Mouse (Mus musculus): ENCODE data around the gene Spon1.

- TF ChIP-seq CTCF (IDR thresholded peaks at IDR 0.05; ENCODE audit: borderline replicate concordance, insufficient read depth, low read depth, low read length), result no peak
- no peak for TF ChIP-seq POLR2A (IDR thresholded peaks at IDR 0.05; ENCODE audit: borderline replicate concordance, insufficient read depth, low read length)
Observed at GRCm38 (mm10) chr7:113880021-113880420, 114.2 kb downstream of the Spon1 start.

All from cerebellum, adult 2 months (tissue).